In the genomic region with DNA sequence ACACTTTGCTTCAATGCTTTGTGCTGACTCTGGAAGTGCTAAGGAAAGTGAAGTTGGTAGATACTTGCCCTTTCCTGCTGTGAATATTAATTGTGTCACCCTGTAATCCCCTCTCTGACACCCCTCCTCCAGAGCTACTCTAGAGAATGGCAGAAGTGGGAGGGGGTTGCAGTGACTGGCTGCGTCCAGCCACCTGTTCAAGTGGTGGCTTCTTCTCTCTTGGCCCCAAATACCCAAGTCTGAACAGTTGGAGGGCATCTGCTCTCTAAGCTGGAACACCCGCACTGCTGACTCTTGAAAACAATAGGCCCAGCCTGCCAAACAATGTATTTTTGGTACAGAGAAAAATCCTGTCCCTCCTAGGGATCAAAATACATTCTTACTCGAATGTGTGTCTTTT, we compare ENCODE assay signal across 24 mouse cellular contexts.
DNase-seq lines count a peak whose midpoint lies in the region; ATAC-seq and TF ChIP-seq lines count a peak whose summit lies in the region.
"Had no signal": no experiment of that assay in that cellular context is flagged by ENCODE, and none has a peak within 500 bp of the region (broad histone marks: within the 10 kb centered on the region; RNA-seq: fewer than 3 reads in every experiment).

No protein-coding gene starts in this region.

- H3K4me3 ChIP-seq in forebrain, postnatal 0 days (ENCODE audit: low read depth, low read length) = no peak overlapping the region
- H3K4me3 ChIP-seq in forebrain, embryonic 12.5 days (replicated peaks) = no peak overlapping the region
- H3K4me3 ChIP-seq in hindbrain, postnatal 0 days (ENCODE audit: low read length) = no peak overlapping the region
- H3K4me3 ChIP-seq in hindbrain, embryonic 14.5 days (replicated peaks; ENCODE audit: low read length) = no peak overlapping the region
- H3K4me3 ChIP-seq in midbrain, embryonic 12.5 days = no peak overlapping the region
- no peak overlapping the region for H3K4me3 ChIP-seq in midbrain, embryonic 16.5 days (ENCODE audit: low read depth, low read length)
- H3K4me3 ChIP-seq: embryonic facial prominence, embryonic 13.5 days; heart, adult 2 months; intestine, embryonic 15.5 days; limb, embryonic 13.5 days; liver, embryonic 13.5 days; midbrain, embryonic 13.5 days; neural tube, embryonic 13.5 days; stomach, embryonic 15.5 days had no signal

- no peak overlapping the region for H3K4me2 ChIP-seq in forebrain, postnatal 0 days (ENCODE audit: low read depth)
- no peak overlapping the region for H3K4me2 ChIP-seq in forebrain, embryonic 12.5 days
- H3K4me2 ChIP-seq in hindbrain, postnatal 0 days (ENCODE audit: low read depth, low read length) = no peak overlapping the region
- no peak overlapping the region for H3K4me2 ChIP-seq in hindbrain, embryonic 14.5 days (replicated peaks)
- no peak overlapping the region for H3K4me2 ChIP-seq in midbrain, embryonic 12.5 days (replicated peaks)
- no peak overlapping the region for H3K4me2 ChIP-seq in midbrain, embryonic 16.5 days (ENCODE audit: low read length)
- H3K4me2 ChIP-seq: embryonic facial prominence, embryonic 13.5 days; intestine, embryonic 15.5 days; limb, embryonic 13.5 days; liver, embryonic 13.5 days; midbrain, embryonic 13.5 days; neural tube, embryonic 13.5 days; stomach, embryonic 15.5 days had no signal

- TF ChIP-seq CTCF in forebrain, postnatal 0 days (IDR thresholded peaks at IDR 0.05; ENCODE audit: low read depth) = no peak
- TF ChIP-seq CTCF in hindbrain, postnatal 0 days (IDR thresholded peaks at IDR 0.05; ENCODE audit: low read depth) = no peak

- H3K27me3 ChIP-seq in forebrain, postnatal 0 days (ENCODE audit: insufficient read depth, low read length) = no peaks in the 10 kb centered on the region
- no peaks in the 10 kb centered on the region for H3K27me3 ChIP-seq in forebrain, embryonic 12.5 days
- H3K27me3 ChIP-seq in hindbrain, postnatal 0 days (ENCODE audit: insufficient read depth, low read length) = no peaks in the 10 kb centered on the region
- H3K27me3 ChIP-seq in hindbrain, embryonic 14.5 days (ENCODE audit: control insufficient read depth, insufficient read depth, low read length) = no peaks in the 10 kb centered on the region
- H3K27me3 ChIP-seq in midbrain, embryonic 12.5 days = no peaks in the 10 kb centered on the region
- no peaks in the 10 kb centered on the region for H3K27me3 ChIP-seq in midbrain, embryonic 16.5 days (ENCODE audit: control insufficient read depth, insufficient read depth, low read depth, low read length)
- H3K27me3 ChIP-seq: embryonic facial prominence, embryonic 13.5 days; intestine, embryonic 15.5 days; limb, embryonic 13.5 days; liver, embryonic 13.5 days; midbrain, embryonic 13.5 days; neural tube, embryonic 13.5 days; stomach, embryonic 15.5 days had no signal

- H3K9me3 ChIP-seq in forebrain, postnatal 0 days (ENCODE audit: low read length) = no peaks in the 10 kb centered on the region
- no peaks in the 10 kb centered on the region for H3K9me3 ChIP-seq in forebrain, embryonic 12.5 days
- H3K9me3 ChIP-seq in hindbrain, postnatal 0 days (ENCODE audit: low read length) = no peaks in the 10 kb centered on the region
- no peaks in the 10 kb centered on the region for H3K9me3 ChIP-seq in hindbrain, embryonic 14.5 days (ENCODE audit: control insufficient read depth, low read length)
- H3K9me3 ChIP-seq in midbrain, embryonic 12.5 days = no peaks in the 10 kb centered on the region
- no peaks in the 10 kb centered on the region for H3K9me3 ChIP-seq in midbrain, embryonic 16.5 days (replicated peaks; ENCODE audit: control insufficient read depth, low read length, poor library complexity, severe bottlenecking)
- H3K9me3 ChIP-seq: embryonic facial prominence, embryonic 13.5 days; intestine, embryonic 15.5 days; limb, embryonic 13.5 days; liver, embryonic 13.5 days; midbrain, embryonic 13.5 days; neural tube, embryonic 13.5 days; stomach, embryonic 15.5 days had no signal

- no peak for ATAC-seq in forebrain, postnatal 0 days
- ATAC-seq in forebrain, embryonic 12.5 days (ENCODE audit: low FRiP score) = no peak
- peak; percentile 58; the same call in 1 of the 2 replicates for ATAC-seq in hindbrain, postnatal 0 days
- no peak for ATAC-seq in hindbrain, embryonic 14.5 days (ENCODE audit: low FRiP score)
- no peak for ATAC-seq in midbrain, embryonic 12.5 days (ENCODE audit: low FRiP score, low read depth)
- ATAC-seq in midbrain, embryonic 16.5 days = no peak
- ATAC-seq: intestine, embryonic 15.5 days; midbrain, embryonic 13.5 days had no signal

- no peak overlapping the region for H3K9ac ChIP-seq in forebrain, postnatal 0 days
- no peak overlapping the region for H3K9ac ChIP-seq in forebrain, embryonic 12.5 days
- H3K9ac ChIP-seq in hindbrain, postnatal 0 days (replicated peaks; ENCODE audit: low read length) = no peak overlapping the region
- H3K9ac ChIP-seq in hindbrain, embryonic 14.5 days = no peak overlapping the region
- 0 out of 2 replicates have a peak overlapping the region, but pooled peaks have one; percentile 31 for H3K9ac ChIP-seq in midbrain, embryonic 12.5 days (replicated peaks)
- no peak overlapping the region for H3K9ac ChIP-seq in midbrain, embryonic 16.5 days (ENCODE audit: low read depth, low read length)
- H3K9ac ChIP-seq: embryonic facial prominence, embryonic 13.5 days; intestine, embryonic 15.5 days; limb, embryonic 13.5 days; liver, embryonic 13.5 days; midbrain, embryonic 13.5 days; neural tube, embryonic 13.5 days; stomach, embryonic 15.5 days had no signal

- H3K4me1 ChIP-seq in forebrain, postnatal 0 days (ENCODE audit: insufficient read depth) = 0 out of 2 replicates have a peak, but pooled peaks cover 4% of the 10 kb centered on the region
- H3K4me1 ChIP-seq in forebrain, embryonic 12.5 days = peaks cover 20% of the 10 kb centered on the region
- H3K4me1 ChIP-seq in hindbrain, postnatal 0 days (ENCODE audit: insufficient read depth, low read length) = no peaks in the 10 kb centered on the region
- peaks cover 10% of the 10 kb centered on the region for H3K4me1 ChIP-seq in hindbrain, embryonic 14.5 days (replicated peaks; ENCODE audit: control insufficient read depth, insufficient read depth, low read length)
- H3K4me1 ChIP-seq in midbrain, embryonic 12.5 days = peaks cover 24% of the 10 kb centered on the region
- peaks cover 19% of the 10 kb centered on the region for H3K4me1 ChIP-seq in midbrain, embryonic 16.5 days (ENCODE audit: control insufficient read depth, insufficient read depth, low read length)
- H3K4me1 ChIP-seq: intestine, embryonic 15.5 days; limb, embryonic 13.5 days; stomach, embryonic 15.5 days had no signal

- WGBS in forebrain, postnatal 0 days = 40% methylated on average over 3 of the region's 3 CpGs
- WGBS in forebrain, embryonic 12.5 days = 51% methylated on average over 3 of the region's 3 CpGs
- WGBS in hindbrain, postnatal 0 days = 45% methylated on average over 3 of the region's 3 CpGs
- WGBS in hindbrain, embryonic 14.5 days = 64% methylated on average over 3 of the region's 3 CpGs
- 42% methylated on average over 3 of the region's 3 CpGs for WGBS in midbrain, embryonic 12.5 days
- WGBS in midbrain, embryonic 16.5 days = 35% methylated on average over 3 of the region's 3 CpGs

- H3K36me3 ChIP-seq in forebrain, postnatal 0 days (ENCODE audit: insufficient read depth) = no peaks in the 10 kb centered on the region
- no peaks in the 10 kb centered on the region for H3K36me3 ChIP-seq in forebrain, embryonic 12.5 days (replicated peaks)
- no peaks in the 10 kb centered on the region for H3K36me3 ChIP-seq in hindbrain, postnatal 0 days (ENCODE audit: insufficient read depth, low read length)
- no peaks in the 10 kb centered on the region for H3K36me3 ChIP-seq in hindbrain, embryonic 14.5 days (replicated peaks; ENCODE audit: control insufficient read depth, insufficient read depth)
- H3K36me3 ChIP-seq in midbrain, embryonic 12.5 days = no peaks in the 10 kb centered on the region
- H3K36me3 ChIP-seq in midbrain, embryonic 16.5 days (ENCODE audit: control insufficient read depth, insufficient read depth, low read length) = no peaks in the 10 kb centered on the region
- H3K36me3 ChIP-seq: embryonic facial prominence, embryonic 13.5 days; intestine, embryonic 15.5 days; limb, embryonic 13.5 days; liver, embryonic 13.5 days; midbrain, embryonic 13.5 days; neural tube, embryonic 13.5 days; stomach, embryonic 15.5 days had no signal

- 0 out of 2 replicates have a peak overlapping the region, but pooled peaks have one; percentile 3 for H3K27ac ChIP-seq in forebrain, postnatal 0 days (ENCODE audit: low read depth, low read length)
- H3K27ac ChIP-seq in forebrain, embryonic 12.5 days = no peak overlapping the region
- 0 out of 2 replicates have a peak overlapping the region, but pooled peaks have one; percentile 48 for H3K27ac ChIP-seq in hindbrain, postnatal 0 days
- H3K27ac ChIP-seq in hindbrain, embryonic 14.5 days = no peak overlapping the region
- H3K27ac ChIP-seq in midbrain, embryonic 12.5 days (replicated peaks) = no peak overlapping the region
- H3K27ac ChIP-seq in midbrain, embryonic 16.5 days (ENCODE audit: low read length) = no peak overlapping the region
- H3K27ac ChIP-seq: embryonic facial prominence, embryonic 13.5 days; heart, adult 2 months; intestine, embryonic 15.5 days; limb, embryonic 13.5 days; liver, embryonic 13.5 days; midbrain, embryonic 13.5 days; neural tube, embryonic 13.5 days; stomach, embryonic 15.5 days had no signal

- DNase-seq in forebrain, postnatal 0 days = no peak
- DNase-seq in hindbrain, postnatal 0 days (ENCODE audit: low spot score) = peak; percentile 23
- no peak for DNase-seq in hindbrain, embryonic 14.5 days (ENCODE audit: low spot score)
- DNase-seq in retina, postnatal 1 day = peak; percentile 64
- no peak for DNase-seq in thymus, postnatal 36 days
- DNase-seq: cerebellum, adult 11-12 months; cerebellum, postnatal 25 days; gastrocnemius, postnatal 25 days; heart, adult 2 months; kidney, adult 8-10 months; kidney, postnatal 10 days; liver, embryonic 13.5 days; lung, adult 2 months; lung, postnatal 14 days; thymus, postnatal 4 days had no signal

Comparison
In these comparisons a context has a peak if more than half of its experiments do, and no peak if none do; other contexts are left out.
1. DNase-seq: peak in hindbrain, postnatal 0 days (single experiment) and retina, postnatal 1 day (single experiment); none in forebrain, postnatal 0 days (single experiment), hindbrain, embryonic 14.5 days (single experiment) and thymus, postnatal 36 days (0 of 2).
2. H3K27ac ChIP-seq: peak in forebrain, postnatal 0 days (single experiment) and hindbrain, postnatal 0 days (single experiment); none in forebrain, embryonic 12.5 days (single experiment), hindbrain, embryonic 14.5 days (single experiment), midbrain, embryonic 12.5 days (single experiment) and midbrain, embryonic 16.5 days (single experiment).